Mouse (Mus musculus): Measurements from ENCODE around the gene Tubg2. TPM values are rescaled to one million over a fixed set of nuclear protein-coding genes. Genes with fewer than 3 reads are reported as not detected.

Tubg2 gene
- total and polyA plus RNA-seq, 3 experiments: 2.1 to 10.5 (median 4.7) TPM

GRCm38 (mm10) chr11:101109351-101109750, 46.4 kb upstream of the Tubg2 start:
- Histone ChIP-seq H3K4me1 (ENCODE audit: control insufficient read depth in 1 of 2, insufficient read depth in 2 of 2) (peaks cover 6 to 47% of the 10 kb centered on the region in 2 experiments; a peak in 3 of 4 replicates), H3K79me2 (replicated peaks; ENCODE audit: control insufficient read depth, extremely low read depth, insufficient read depth, poor library complexity, severe bottlenecking) (peaks cover 82% of the 10 kb centered on the region), H3K27me3 (replicated peaks) (no peaks in the 10 kb centered on the region), H3K4me3 (replicated peaks in 1 of 3; ENCODE audit: low read depth in 2 of 3, low read length in 2 of 3, poor library complexity in 1 of 3) (no peak overlapping the region), H3K9me3 (replicated peaks; ENCODE audit: low read length) (peaks cover 12% of the 10 kb centered on the region), H3K9ac (ENCODE audit: insufficient read depth, low read depth) (no peak overlapping the region), H3K36me3 (replicated peaks in 1 of 2; ENCODE audit: control insufficient read depth in 1 of 2, insufficient read depth in 1 of 2, low read length in 1 of 2) (peaks cover 26 to 65% of the 10 kb centered on the region in 2 experiments), H3K27ac (ENCODE audit: insufficient read depth, low read depth) (no peak overlapping the region), H3K4me2 (ENCODE audit: insufficient read depth, low read depth, poor library complexity, severe bottlenecking) (no peak overlapping the region)
- dilution Hi-C loops (cut with MboI; ENCODE audit: extremely low pct_ligation_motif_present, extremely low pct_unique_long_range_greater_than_20kb, low sequenced_read_pairs) (no loop called here), in situ Hi-C loops (cut with MboI; ENCODE audit: low pct_ligation_motif_present, low pct_unique_long_range_greater_than_20kb, low sequenced_read_pairs) (no loop called here)
- TF ChIP-seq MAX (IDR thresholded peaks at IDR 0.05; ENCODE audit: low read length): no peak
- no peak for TF ChIP-seq ZMIZ1 (IDR thresholded peaks at IDR 0.05; ENCODE audit: low read depth, low read length)
- TF ChIP-seq MAZ (IDR thresholded peaks at IDR 0.05; ENCODE audit: low read depth, low read length): no peak
- TF ChIP-seq CHD2 (IDR thresholded peaks at IDR 0.05; ENCODE audit: low read length): no peak
- TF ChIP-seq E2F4 (IDR thresholded peaks at IDR 0.05; ENCODE audit: insufficient replicate concordance, low read depth, low read length): no peak
- TF ChIP-seq NRF1 (IDR thresholded peaks at IDR 0.05; ENCODE audit: low read depth, low read length): no peak
- no peak for TF ChIP-seq SIN3A (IDR thresholded peaks at IDR 0.05; ENCODE audit: low read length)
- TF ChIP-seq POLR2A (IDR thresholded peaks at IDR 0.05; ENCODE audit: low read depth, low read length): no peak
- TF ChIP-seq TBP (conservative IDR thresholded peaks at IDR 0.05; ENCODE audit: low read depth, low read length): no peak
- no peak for TF ChIP-seq POLR2AphosphoS2 (IDR thresholded peaks at IDR 0.05; ENCODE audit: low read depth, low read length)
- TF ChIP-seq ZNF384 (IDR thresholded peaks at IDR 0.05; ENCODE audit: low read depth, low read length): no peak
- TF ChIP-seq MYC (IDR thresholded peaks at IDR 0.05; ENCODE audit: low read depth, low read length): no peak
- no peak for TF ChIP-seq GABPA (IDR thresholded peaks at IDR 0.05; ENCODE audit: insufficient replicate concordance, low read depth, low read length)
- DNase-seq (ENCODE audit: extremely low read depth): no peak

- peaks cover 91% of the 10 kb centered on the region for H3K79me2 ChIP-seq (replicated peaks; ENCODE audit: control insufficient read depth, extremely low read depth, insufficient read depth, poor library complexity, severe bottlenecking)
- peaks cover 12 to 61% of the 10 kb centered on the region in 2 experiments; a peak in 3 of 4 replicates for H3K4me1 ChIP-seq (ENCODE audit: control insufficient read depth in 1 of 2, insufficient read depth in 2 of 2)
- peak overlapping the region; percentile 76 for H3K27ac ChIP-seq (ENCODE audit: insufficient read depth, low read depth)
- H3K4me2 ChIP-seq (ENCODE audit: insufficient read depth, low read depth, poor library complexity, severe bottlenecking): peak overlapping the region; percentile 70
- peak overlapping the region; percentile 46 for H3K9ac ChIP-seq (ENCODE audit: insufficient read depth, low read depth)
- in situ Hi-C loops (cut with MboI; ENCODE audit: low pct_ligation_motif_present, low pct_unique_long_range_greater_than_20kb, low sequenced_read_pairs): no loop called here
- H3K4me3 ChIP-seq (replicated peaks in 1 of 3; ENCODE audit: low read depth in 2 of 3, low read length in 2 of 3, poor library complexity in 1 of 3): no peak overlapping the region
- peaks cover 18 to 62% of the 10 kb centered on the region in 2 experiments for H3K36me3 ChIP-seq (replicated peaks in 1 of 2; ENCODE audit: control insufficient read depth in 1 of 2, insufficient read depth in 1 of 2, low read length in 1 of 2)
- H3K9me3 ChIP-seq (replicated peaks; ENCODE audit: low read length): peaks cover 13% of the 10 kb centered on the region
- DNase-seq (ENCODE audit: extremely low read depth): no peak
- dilution Hi-C loops (cut with MboI; ENCODE audit: extremely low pct_ligation_motif_present, extremely low pct_unique_long_range_greater_than_20kb, low sequenced_read_pairs): no loop called here
- H3K27me3 ChIP-seq (replicated peaks): no peaks in the 10 kb centered on the region
- TF ChIP-seq MAFK (IDR thresholded peaks at IDR 0.05; ENCODE audit: insufficient replicate concordance, low read length) (no peak), ELF1 (IDR thresholded peaks at IDR 0.05; ENCODE audit: low read depth, low read length) (no peak), MXI1 (IDR thresholded peaks at IDR 0.05; ENCODE audit: low read depth, low read length) (peak; percentile 38), TCF12 (IDR thresholded peaks at IDR 0.05; ENCODE audit: low read depth, low read length) (peak; percentile 42; the same call in 1 of the 2 replicates), POLR2AphosphoS2 (IDR thresholded peaks at IDR 0.05; ENCODE audit: low read depth, low read length) (no peak), POLR2A (IDR thresholded peaks at IDR 0.05; ENCODE audit: low read depth, low read length) (no peak), USF2 (conservative IDR thresholded peaks at IDR 0.05; ENCODE audit: low read depth, low read length) (no peak), TBP (conservative IDR thresholded peaks at IDR 0.05; ENCODE audit: low read depth, low read length) (no peak), UBTF (IDR thresholded peaks at IDR 0.05; ENCODE audit: low read depth, low read length) (no peak), ETS1 (conservative IDR thresholded peaks at IDR 0.05; ENCODE audit: low read depth, low read length) (no peak), MYC (IDR thresholded peaks at IDR 0.05; ENCODE audit: low read depth, low read length) (no peak), JUND (conservative IDR thresholded peaks at IDR 0.05; ENCODE audit: low read depth, low read length) (no peak), CHD2 (IDR thresholded peaks at IDR 0.05; ENCODE audit: low read length) (no peak), ZNF384 (IDR thresholded peaks at IDR 0.05; ENCODE audit: low read depth, low read length) (no peak), USF1 (IDR thresholded peaks at IDR 0.05; ENCODE audit: low read depth, low read length) (no peak), GABPA (IDR thresholded peaks at IDR 0.05; ENCODE audit: insufficient replicate concordance, low read depth, low read length) (no peak), ZKSCAN1 (IDR thresholded peaks at IDR 0.05; ENCODE audit: borderline replicate concordance, low read depth, low read length) (no peak), E2F4 (IDR thresholded peaks at IDR 0.05; ENCODE audit: insufficient replicate concordance, low read depth, low read length) (no peak), BHLHE40 (IDR thresholded peaks at IDR 0.05; ENCODE audit: low read depth, low read length) (no peak), CTCF (conservative IDR thresholded peaks at IDR 0.05 in 1 of 2, IDR thresholded peaks at IDR 0.05 in 1 of 2; ENCODE audit: low read depth in 2 of 2, low read length in 2 of 2) (no peak), MAX (IDR thresholded peaks at IDR 0.05; ENCODE audit: low read length) (peak; percentile 49; the same call in 1 of the 2 replicates), KAT2A (IDR thresholded peaks at IDR 0.05; ENCODE audit: insufficient replicate concordance, low read length) (no peak), PAX5 (IDR thresholded peaks at IDR 0.05; ENCODE audit: low read length) (no peak), NELFE (IDR thresholded peaks at IDR 0.05; ENCODE audit: low read depth, low read length) (peak; percentile 16; the same call in 1 of the 2 replicates), RAD21 (IDR thresholded peaks at IDR 0.05; ENCODE audit: low read depth, low read length) (no peak), MAZ (IDR thresholded peaks at IDR 0.05; ENCODE audit: low read depth, low read length) (no peak), NRF1 (IDR thresholded peaks at IDR 0.05; ENCODE audit: low read depth, low read length) (no peak), HCFC1 (IDR thresholded peaks at IDR 0.05; ENCODE audit: low read depth, low read length) (0 out of 2 replicates have a peak, but pooled peaks have one; percentile 33), SMC3 (IDR thresholded peaks at IDR 0.05; ENCODE audit: low read depth, low read length) (no peak)
Measured at GRCm38 (mm10) chr11:101110708-101111107, 45.0 kb upstream of the Tubg2 start.

Measured in CH12.LX (cell line).